Mouse (Mus musculus): ENCODE data around the gene D630003M21Rik. TPM values are rescaled to one million over a fixed set of nuclear protein-coding genes. Genes with fewer than 3 reads are reported as not detected.

D630003M21Rik gene
- polyA plus RNA-seq, 1 experiment from 2014 or later, result 2.1 TPM

DNA sequence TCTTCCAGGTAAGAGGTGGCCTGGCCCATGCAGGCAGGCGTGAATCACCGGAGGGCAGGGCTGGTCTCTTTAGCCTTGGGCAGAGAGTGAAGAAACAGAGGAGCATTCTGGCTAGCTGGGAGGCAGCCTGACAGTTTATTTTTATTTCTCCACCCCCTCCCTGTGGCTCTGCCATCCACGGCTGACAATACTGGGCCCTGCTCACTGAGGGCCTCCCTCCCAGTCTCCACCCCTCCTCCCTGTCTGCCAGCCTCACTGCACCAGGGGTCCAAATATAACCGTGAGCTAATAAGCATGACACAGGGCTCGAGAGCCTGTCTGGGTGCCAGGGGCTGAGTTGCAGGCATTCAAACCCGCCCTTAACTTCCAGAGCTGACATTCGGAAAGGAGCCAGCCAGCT is 89.4 kb downstream of the D630003M21Rik start:
- 22% methylated on average over 7 of the region's 7 CpGs for WGBS
- peak overlapping the region; percentile 98 for H3K27ac ChIP-seq
- peak overlapping the region; percentile 41 for H3K4me2 ChIP-seq
- H3K27me3 ChIP-seq, result no peaks in the 10 kb centered on the region
- H3K4me1 ChIP-seq (replicated peaks), result peaks cover 85% of the 10 kb centered on the region
- H3K4me3 ChIP-seq, result no peak overlapping the region
- H3K36me3 ChIP-seq, result peaks cover 30% of the 10 kb centered on the region
- H3K9me3 ChIP-seq (replicated peaks), result no peaks in the 10 kb centered on the region
- H3K9ac ChIP-seq, result peak overlapping the region; percentile 51
- ATAC-seq (replicated peaks; ENCODE audit: insufficient number of reproducible peaks, insufficient read depth, low FRiP score, low read depth), result peak; percentile 89

DNA sequence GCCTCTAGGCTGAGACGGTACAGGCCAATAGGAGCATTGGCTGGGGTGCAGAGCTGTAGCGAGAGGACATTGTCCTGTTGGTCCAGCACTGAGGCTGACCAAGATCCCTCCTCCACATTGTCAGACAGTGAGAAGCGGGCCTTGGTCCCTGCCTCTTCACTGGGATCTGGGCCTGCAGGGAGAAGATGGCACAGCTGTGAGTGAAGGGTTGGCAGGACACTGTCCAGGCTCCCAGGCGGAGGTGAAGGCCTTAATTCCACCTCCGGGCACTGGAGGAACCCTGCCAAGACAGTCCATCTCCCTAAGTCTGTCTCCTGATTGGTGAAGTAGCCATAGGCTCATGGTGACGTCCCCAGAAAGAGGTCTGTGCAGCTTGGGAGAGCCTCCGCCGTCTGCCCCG is 90.2 kb downstream of the D630003M21Rik start:
- Histone ChIP-seq H3K4me2 (no peak overlapping the region; the same call in 1 of the 2 replicates), H3K9ac (peak overlapping the region; percentile 51; the same call in 1 of the 2 replicates)
- WGBS, result 74% methylated on average over 9 of the region's 9 CpGs

DNA sequence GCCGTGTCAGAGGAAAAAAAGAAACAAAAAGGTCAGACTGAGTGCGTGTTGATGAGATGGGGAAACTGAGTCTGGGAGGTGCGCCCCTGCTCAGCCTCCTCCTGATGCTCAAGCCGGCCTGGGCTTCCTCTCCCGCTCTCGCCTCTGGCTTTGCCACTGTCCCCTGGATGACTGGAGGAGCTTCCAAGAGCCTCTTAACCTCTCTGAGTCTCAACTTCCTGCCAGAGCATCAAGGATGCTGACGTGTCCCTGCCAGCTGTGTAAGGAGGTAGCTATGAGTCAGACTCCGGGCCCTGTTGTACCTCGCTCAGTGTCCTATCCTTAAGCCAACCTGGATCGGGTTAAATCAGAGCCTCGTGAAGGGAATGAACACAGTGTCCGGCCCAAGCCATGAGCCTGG is 91.3 kb downstream of the D630003M21Rik start:
- Histone ChIP-seq H3K27ac (peak overlapping the region; percentile 31; the same call in 1 of the 2 replicates), H3K9ac (no peak overlapping the region), H3K4me1 (replicated peaks) (peaks cover 76% of the 10 kb centered on the region), H3K9me3 (replicated peaks) (no peaks in the 10 kb centered on the region), H3K4me3 (no peak overlapping the region), H3K36me3 (peaks cover 45% of the 10 kb centered on the region), H3K27me3 (no peaks in the 10 kb centered on the region), H3K4me2 (no peak overlapping the region)
- WGBS, result 73% methylated on average over 12 of the region's 12 CpGs
- ATAC-seq (replicated peaks; ENCODE audit: insufficient number of reproducible peaks, insufficient read depth, low FRiP score, low read depth), result no peak

More for the DNA sequence above, 90.2 kb downstream of the D630003M21Rik start:
- Histone ChIP-seq H3K4me3 (no peak overlapping the region), H3K27me3 (no peaks in the 10 kb centered on the region), H3K9me3 (replicated peaks) (no peaks in the 10 kb centered on the region), H3K36me3 (peaks cover 39% of the 10 kb centered on the region), H3K4me1 (replicated peaks) (peaks cover 83% of the 10 kb centered on the region), H3K27ac (peak overlapping the region; percentile 98)
- ATAC-seq (replicated peaks; ENCODE audit: insufficient number of reproducible peaks, insufficient read depth, low FRiP score, low read depth), result no peak

DNA sequence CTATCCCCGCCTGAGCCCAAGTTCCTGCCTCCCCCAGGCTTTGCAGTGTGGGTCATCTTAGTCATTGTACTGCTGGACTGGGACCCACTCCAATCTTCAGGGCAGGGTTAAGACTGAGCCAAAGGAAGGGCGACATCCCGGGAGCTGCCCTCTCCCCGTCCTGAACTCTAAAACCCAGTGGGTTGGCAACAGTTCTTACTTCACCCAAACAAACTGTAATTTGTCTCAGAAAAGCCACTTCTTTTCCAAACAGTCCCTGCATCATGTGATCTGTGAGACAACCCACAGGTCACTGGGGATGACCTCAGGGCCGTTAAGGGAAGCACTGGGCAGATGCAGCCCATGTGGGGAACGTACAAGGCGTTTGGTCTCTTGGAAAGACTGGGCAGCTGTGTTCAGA is 92.8 kb downstream of the D630003M21Rik start:
- Histone ChIP-seq H3K4me2 (no peak overlapping the region), H3K27ac (peak overlapping the region; percentile 2; the same call in 1 of the 2 replicates), H3K36me3 (peaks cover 56% of the 10 kb centered on the region), H3K27me3 (no peaks in the 10 kb centered on the region), H3K4me3 (no peak overlapping the region), H3K4me1 (replicated peaks) (peaks cover 72% of the 10 kb centered on the region), H3K9ac (no peak overlapping the region), H3K9me3 (replicated peaks) (no peaks in the 10 kb centered on the region)
- 52% methylated on average over 7 of the region's 7 CpGs for WGBS
- ATAC-seq (replicated peaks; ENCODE audit: insufficient number of reproducible peaks, insufficient read depth, low FRiP score, low read depth), result no peak

DNA sequence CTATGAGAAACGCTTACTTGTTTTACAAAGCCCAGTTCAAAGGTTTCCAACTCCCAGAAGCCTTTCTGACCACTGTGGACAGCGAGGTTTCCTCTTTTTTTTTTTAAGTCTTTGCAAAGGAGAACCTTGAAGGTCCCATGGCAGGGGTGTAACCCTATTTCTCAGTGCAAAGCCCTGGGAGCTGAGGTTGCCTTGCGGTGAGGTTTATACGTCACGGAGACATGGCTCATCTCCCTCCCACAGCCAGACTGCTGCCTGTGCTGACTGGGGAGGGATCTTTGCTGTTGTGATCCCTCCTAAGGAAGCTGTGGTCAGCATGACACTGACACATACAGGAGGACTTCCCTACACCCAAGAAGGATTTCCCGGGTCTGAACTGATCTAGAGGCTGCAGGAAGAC is 96.0 kb downstream of the D630003M21Rik start:
- Histone ChIP-seq H3K4me3 (no peak overlapping the region), H3K27me3 (no peaks in the 10 kb centered on the region), H3K4me1 (replicated peaks) (peaks cover 72% of the 10 kb centered on the region), H3K9ac (no peak overlapping the region), H3K27ac (no peak overlapping the region), H3K36me3 (peaks cover 51% of the 10 kb centered on the region), H3K4me2 (no peak overlapping the region), H3K9me3 (replicated peaks) (no peaks in the 10 kb centered on the region)
- no peak for ATAC-seq (replicated peaks; ENCODE audit: insufficient number of reproducible peaks, insufficient read depth, low FRiP score, low read depth)
- WGBS, result 61% methylated on average over 6 of the region's 6 CpGs

Small RNA genes within 50 kb of the gene (microRNA-seq; reads per million reads assigned to microRNA genes)
- gene Mir7685, result not detected

Other genes with a start within 250 kb of the D630003M21Rik start
- gene Tti1, start 200.8 kb downstream of the D630003M21Rik start, polyA plus RNA-seq (2015; fragmentation: Nextera tagmentation; extraction: Ambion mirVana), result 22.0 and 23.5 TPM in 2 replicates
- gene Rprd1b, start 200.7 kb downstream of the D630003M21Rik start, polyA plus RNA-seq (2015; fragmentation: Nextera tagmentation; extraction: Ambion mirVana), result 26.5 and 28.6 TPM in 2 replicates
- 208 and 228 TPM in 2 replicates for gene Tgm2, start 82.8 kb downstream of the D630003M21Rik start, polyA plus RNA-seq (2015; fragmentation: Nextera tagmentation; extraction: Ambion mirVana)
- not detected in 2 replicates for gene Bpi, start 28.9 kb upstream of the D630003M21Rik start, polyA plus RNA-seq (2015; fragmentation: Nextera tagmentation; extraction: Ambion mirVana)
- gene Lbp, start 77.3 kb upstream of the D630003M21Rik start, polyA plus RNA-seq (2015; fragmentation: Nextera tagmentation; extraction: Ambion mirVana), result 11.4 and 15.8 TPM in 2 replicates
- 0.64 and 3.9 TPM in 2 replicates for gene Snhg11, start 146.4 kb upstream of the D630003M21Rik start, polyA plus RNA-seq (2015; fragmentation: Nextera tagmentation; extraction: Ambion mirVana)
- 11.0 and 12.7 TPM in 2 replicates for gene Ralgapb, start 180.6 kb upstream of the D630003M21Rik start, polyA plus RNA-seq (2015; fragmentation: Nextera tagmentation; extraction: Ambion mirVana)

Measured in heart, embryonic 15.5 days (tissue).